Mouse (Mus musculus) ES-Bruce4 (cell line): Measurements from ENCODE around the gene Ldlrap1.
A peak's percentile ranks its signal among the peaks of the same experiment; 100 is the strongest.

ENCODE experiments used
- CTCF ChIP-seq: IDR thresholded peaks from one replicate; pipeline ENCODE4 v1.8.1; 2011; ENCODE audit warnings: low read depth, low read length
- POLR2A ChIP-seq: IDR thresholded peaks from one replicate; pipeline ENCODE4 v1.8.1; 2011; ENCODE audit warnings: low read length; ENCODE audit not compliant: insufficient read depth

DNA sequence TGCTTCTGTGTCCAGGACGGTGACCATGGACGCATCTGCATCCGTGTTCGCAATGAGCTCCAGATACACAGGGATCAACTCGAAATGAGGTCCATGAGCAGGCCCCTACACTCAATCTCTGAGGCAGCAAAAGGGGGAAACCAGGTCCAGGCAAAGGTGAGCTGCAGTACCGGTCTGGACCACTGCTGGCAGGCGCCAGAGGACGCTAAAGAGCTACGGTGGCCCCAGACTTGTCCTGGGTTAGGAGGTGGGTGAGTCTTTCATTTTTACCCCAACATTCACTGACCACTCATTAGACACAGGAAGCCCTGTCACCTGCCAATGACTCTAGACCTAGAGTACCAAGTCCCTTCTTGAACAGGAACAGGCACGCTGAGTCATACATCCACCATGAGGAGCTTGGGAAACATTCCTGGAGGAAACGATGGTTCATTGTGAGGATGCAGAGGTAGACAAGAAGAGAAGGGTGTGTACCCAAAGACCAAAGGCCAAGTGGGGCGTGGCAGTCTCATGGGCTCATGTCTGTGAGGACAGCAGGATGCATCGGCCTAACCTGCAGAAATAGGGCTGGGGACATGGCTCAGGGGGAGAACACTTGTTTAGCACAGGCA is 42.0 kb downstream of the Ldlrap1 start:
- TF ChIP-seq CTCF (peak; percentile 86), POLR2A (no peak)
